Mouse (Mus musculus) hindbrain, embryonic 14.5 days (tissue): Measurements from ENCODE around the gene Dcxr. TPM values are rescaled to one million over a fixed set of nuclear protein-coding genes. Genes with fewer than 3 reads are reported as not detected.
"Not testable (repeated sequence)": the region's sequence is repeated elsewhere in the genome, so short reads cannot be mapped to it uniquely, and the experiment has no call there.

ENCODE experiments used
- ATAC-seq: fragments of 200-750 bp; cut with Nextera tagmentation; 2 replicates; pipeline ENCODE4 v1.8.0; 2017; ENCODE audit warnings: moderate number of reproducible peaks, mild to moderate bottlenecking, moderate TSS enrichment, moderate library complexity; ENCODE audit not compliant: low FRiP score
- DNase-seq: peaks from one replicate; pipeline ENCODE4 v3.0.0-alpha.2; 2015; ENCODE audit warnings: low spot score
- H3K27ac ChIP-seq: fragments of 300-500 bp; sonication (generic); 2 replicates; pipeline ENCODE4 v1.5.1; 2014; ENCODE audit warnings: mild to moderate bottlenecking, moderate library complexity
- H3K27me3 ChIP-seq: fragments of 300-500 bp; sonication (generic); 2 replicates; pipeline ENCODE4 v1.6.1; 2014; ENCODE audit warnings: mild to moderate bottlenecking, low read length, mixed read lengths; ENCODE audit not compliant: control insufficient read depth, insufficient read depth
- H3K36me3 ChIP-seq: fragments of 300-500 bp; sonication (generic); replicated peaks from 2 replicates; pipeline ENCODE4 v1.6.1; 2014; ENCODE audit not compliant: control insufficient read depth, insufficient read depth
- H3K4me1 ChIP-seq: fragments of 300-500 bp; sonication (generic); replicated peaks from 2 replicates; pipeline ENCODE4 v1.6.1; 2014; ENCODE audit warnings: antibody characterized with exemption, low read length, mixed read lengths; ENCODE audit not compliant: control insufficient read depth, insufficient read depth
- H3K4me2 ChIP-seq: fragments of 300-500 bp; sonication (generic); replicated peaks from 2 replicates; pipeline ENCODE4 v1.6.1; 2014; ENCODE audit warnings: mild to moderate bottlenecking, moderate library complexity
- H3K4me3 ChIP-seq: fragments of 300-500 bp; sonication (generic); replicated peaks from 2 replicates; pipeline ENCODE4 v1.5.1; 2014; ENCODE audit warnings: mild to moderate bottlenecking, low read length
- H3K9ac ChIP-seq: fragments of 300-500 bp; sonication (generic); 2 replicates; pipeline ENCODE4 v1.6.1; 2014
- H3K9me3 ChIP-seq: fragments of 300-500 bp; sonication (generic); 2 replicates; pipeline ENCODE4 v1.6.1; 2016; ENCODE audit warnings: low read length; ENCODE audit not compliant: control insufficient read depth
- WGBS: fragments of 180-500 bp; shearing (Covaris S2); extraction: QIAGEN DNeasy Blood & Tissue Kit; methylation state at CpG from one replicate; pipeline ENCODE4 v1.1.7; 2014; 5-methylcytosine and 5-hydroxymethylcytosine counted together
- polyA plus RNA-seq: library from polyadenylated mRNA; unstranded; fragments of >200 nt; fragmentation: Nextera tagmentation; extraction: Ambion mirVana; gene quantifications from 2 replicates; pipeline ENCODE4 v1.2.1, GENCODE M21; 2014

Gene Dcxr
- polyA plus RNA-seq, 1 experiment from 2014 or later: 13.7 TPM

DNA sequence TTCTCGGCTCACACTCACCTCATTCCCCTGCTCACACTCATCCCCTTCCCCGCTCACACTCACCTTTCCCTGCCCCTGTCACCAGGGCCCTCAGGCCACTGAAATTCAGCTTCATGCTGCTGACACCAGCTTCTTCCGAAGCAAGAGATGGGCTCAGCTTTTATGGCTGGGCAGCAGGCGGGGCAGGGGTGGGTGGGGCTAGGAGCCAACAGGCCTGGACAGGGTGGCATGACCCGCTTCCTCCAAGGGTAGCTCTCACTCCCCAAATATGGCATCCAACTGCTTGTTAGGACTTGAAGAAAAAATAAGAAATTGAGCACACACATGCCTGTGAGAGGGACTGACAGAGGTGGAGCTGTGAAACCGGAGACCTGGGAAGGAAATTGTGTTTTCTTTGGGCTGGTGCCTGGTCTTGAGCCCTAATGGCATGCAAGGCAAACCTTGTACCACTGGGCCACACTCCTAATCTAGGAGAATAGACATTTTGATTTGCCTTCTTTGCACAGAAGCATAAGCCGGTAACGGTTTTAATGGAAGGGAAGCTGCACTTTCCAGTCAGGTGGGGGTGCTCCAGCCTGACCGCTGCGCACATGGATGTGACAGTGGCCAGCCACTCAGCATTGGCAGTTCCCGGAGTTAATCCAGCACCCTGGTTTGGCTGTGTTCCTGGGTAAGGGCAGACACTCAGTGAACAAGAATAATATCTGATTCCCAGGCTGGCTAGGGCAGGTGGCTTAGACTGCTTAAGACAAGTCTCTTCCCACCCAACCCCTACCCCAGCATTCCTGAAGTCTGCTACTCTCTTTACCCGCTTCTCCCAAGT lies 5.0 kb upstream of the Dcxr start, which contains the start of gene Cbr2:
Gene Cbr2, minus strand, starts transcription at position 257 of the 823 bp plus-strand sequence.
- 86% methylated on average over 12 of the region's 12 CpGs for WGBS
- H3K27me3 ChIP-seq: no peaks in the 10 kb centered on the region

GRCm38 (mm10) chr11:120731395-120731794 lies 4.3 kb upstream of the Dcxr start:
- H3K27me3 ChIP-seq: no peaks in the 10 kb centered on the region
- H3K9me3 ChIP-seq: no peaks in the 10 kb centered on the region
- no peak overlapping the region for H3K4me3 ChIP-seq
- DNase-seq (no peak), ATAC-seq (no peak)
- 88% methylated on average over 1 of the region's 1 CpGs for WGBS
- H3K9ac ChIP-seq: no peak overlapping the region
- H3K4me2 ChIP-seq: no peak overlapping the region
- no peaks in the 10 kb centered on the region for H3K36me3 ChIP-seq
- H3K27ac ChIP-seq: no peak overlapping the region
- peaks cover 5% of the 10 kb centered on the region for H3K4me1 ChIP-seq

More for the DNA sequence above, 5.0 kb upstream of the Dcxr start, which contains the start of gene Cbr2:
- H3K4me3 ChIP-seq: no peak within 1 kb of the TSS
- H3K9ac ChIP-seq: no peak within 1 kb of the TSS
- H3K9me3 ChIP-seq: no peaks in the 10 kb centered on the region
- no peak within 1 kb of the TSS for H3K4me2 ChIP-seq
- no peak within 1 kb of the TSS for H3K27ac ChIP-seq
- ATAC-seq (no peak), DNase-seq (no peak)
- H3K36me3 ChIP-seq: no peaks in the 10 kb centered on the region
- H3K4me1 ChIP-seq: no peaks in the 10 kb centered on the region

DNA sequence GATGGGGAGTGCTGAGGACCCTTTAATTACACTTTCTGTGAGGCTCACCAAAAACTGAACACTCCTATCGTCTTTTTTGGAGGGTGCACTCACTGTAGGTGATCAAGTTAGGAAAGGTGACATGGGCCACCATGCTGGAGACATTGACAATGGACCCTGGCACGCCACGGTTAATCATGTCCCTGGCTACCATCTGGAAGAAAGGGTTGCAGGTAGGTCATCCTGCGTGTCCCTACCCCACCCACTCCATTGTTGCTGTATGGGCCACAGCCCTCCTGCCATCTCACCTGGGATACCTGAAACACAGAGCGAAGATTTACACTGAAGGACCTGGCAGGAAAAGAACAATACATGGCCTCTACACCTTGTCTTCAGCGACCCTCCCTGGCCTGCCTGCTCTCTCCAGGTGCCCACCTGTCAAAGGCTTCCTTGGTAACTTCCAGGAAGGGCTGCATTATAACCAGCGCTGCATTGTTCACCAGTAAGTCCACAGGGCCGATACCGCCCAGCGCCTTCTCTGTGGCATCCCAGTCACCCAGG lies 3.3 kb upstream of the Dcxr start:
- peaks cover under 1% of the 10 kb centered on the region for H3K36me3 ChIP-seq
- no peak overlapping the region for H3K27ac ChIP-seq
- H3K4me1 ChIP-seq: peaks cover 9% of the 10 kb centered on the region
- H3K4me3 ChIP-seq: no peak overlapping the region
- H3K4me2 ChIP-seq: no peak overlapping the region
- no peaks in the 10 kb centered on the region for H3K9me3 ChIP-seq
- DNase-seq (no peak), ATAC-seq (no peak)
- H3K9ac ChIP-seq: no peak overlapping the region
- WGBS: 88% methylated on average over 10 of the region's 10 CpGs
- no peaks in the 10 kb centered on the region for H3K27me3 ChIP-seq

GRCm38 (mm10) chr11:120729432-120730050 lies 2.5 kb upstream of the Dcxr start:
- H3K36me3 ChIP-seq, H3K9me3 ChIP-seq, H3K9ac ChIP-seq, H3K4me3 ChIP-seq, H3K4me1 ChIP-seq, DNase-seq, H3K27ac ChIP-seq, H3K27me3 ChIP-seq, ATAC-seq: not testable (repeated sequence)
- peak overlapping the region; percentile 28 for H3K4me2 ChIP-seq
- WGBS: 4% methylated on average over 18 of the region's 21 CpGs

- Histone ChIP-seq H3K4me1 (peaks cover 9% of the 10 kb centered on the region), H3K9ac (no peak overlapping the region), H3K9me3 (no peaks in the 10 kb centered on the region), H3K27me3 (no peaks in the 10 kb centered on the region), H3K36me3 (peaks cover 7% of the 10 kb centered on the region), H3K4me2 (no peak overlapping the region; the same call in 1 of the 2 replicates), H3K4me3 (no peak overlapping the region), H3K27ac (no peak overlapping the region)
- WGBS: 70% methylated on average over 11 of the region's 11 CpGs
- DNase-seq: no peak
- no peak for ATAC-seq
These were observed 1.6 kb upstream of the Dcxr start for GRCm38 (mm10) chr11:120728530-120729240.

DNA sequence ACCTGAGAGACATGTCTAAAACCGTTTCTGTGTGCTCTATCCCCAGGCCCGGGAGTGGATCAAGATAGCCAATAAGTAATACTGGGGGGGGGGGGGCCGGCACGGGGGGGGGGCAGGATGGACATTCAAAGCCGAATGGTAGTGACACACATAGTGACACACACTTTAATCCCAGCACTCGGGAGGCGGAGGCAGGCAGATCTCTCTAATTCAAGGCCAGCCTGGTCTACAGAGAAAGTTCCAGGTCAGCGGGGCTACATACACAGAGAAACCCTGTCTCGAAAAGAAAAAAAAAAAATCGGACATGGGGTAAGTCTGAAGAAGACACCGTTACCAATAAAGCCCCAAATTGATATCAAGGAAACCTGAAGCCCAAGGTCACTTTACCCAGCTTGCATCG lies 483 bp upstream of the Dcxr start:
- Histone ChIP-seq H3K36me3 (peaks cover 15% of the 10 kb centered on the region), H3K4me2 (peak overlapping the region; percentile 87), H3K4me1 (peaks cover 14% of the 10 kb centered on the region), H3K9ac (no peak overlapping the region), H3K27ac (no peak overlapping the region), H3K4me3 (no peak overlapping the region), H3K27me3 (no peaks in the 10 kb centered on the region), H3K9me3 (no peaks in the 10 kb centered on the region)
- ATAC-seq (no peak), DNase-seq (no peak)
- WGBS: 64% methylated on average over 12 of the region's 12 CpGs

DNA sequence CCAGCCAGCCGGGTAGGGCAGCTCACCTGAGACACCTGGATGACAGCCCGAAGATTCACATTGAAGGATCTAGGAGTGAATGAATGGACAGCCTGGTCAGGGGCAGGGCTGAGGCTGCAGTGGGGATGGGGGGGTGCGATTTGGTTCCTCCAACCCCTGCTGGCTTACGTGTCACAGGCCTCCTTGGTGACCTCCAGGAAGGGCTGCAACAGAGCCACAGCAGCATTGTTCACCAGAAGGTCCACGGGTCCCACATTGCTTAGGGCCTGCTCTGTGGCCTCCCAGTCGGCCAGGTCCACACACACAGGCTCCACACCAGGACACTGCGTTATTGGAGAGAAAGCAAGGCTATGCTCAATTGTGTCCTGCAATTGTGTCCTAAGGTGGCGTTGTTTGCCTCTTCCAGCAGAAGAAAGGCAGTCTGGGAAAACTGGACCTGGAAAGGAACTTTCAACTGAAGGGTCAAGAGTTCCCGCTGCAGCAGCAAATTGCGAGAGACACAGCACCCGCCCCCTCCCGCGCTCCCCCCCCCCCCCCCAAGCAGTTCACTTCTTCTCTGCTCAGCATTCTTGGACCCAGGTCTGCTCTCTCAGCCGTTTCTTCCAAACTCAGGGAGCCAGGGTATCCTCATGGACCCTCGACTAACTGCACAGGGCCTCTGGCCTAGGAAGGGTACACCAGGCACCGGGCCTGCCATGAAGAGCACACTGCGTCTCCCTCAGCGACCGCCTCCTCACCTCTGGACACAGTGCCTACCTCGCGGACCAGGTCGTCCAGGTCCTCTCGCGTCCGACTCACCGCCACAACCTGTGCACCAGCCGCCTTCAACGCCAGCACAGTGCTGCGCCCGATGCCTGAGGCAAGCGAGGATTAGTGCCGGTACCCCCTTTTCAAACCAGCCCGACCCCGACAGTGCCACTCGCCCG lies 575 bp downstream of the Dcxr start:
- WGBS: 16% methylated on average over 33 of the region's 36 CpGs
- H3K27ac ChIP-seq: no peak overlapping the region

GRCm38 (mm10) chr11:120723509-120723908 lies 3.6 kb downstream of the Dcxr start:
- H3K4me2 ChIP-seq: no peak overlapping the region
- ATAC-seq: no peak
- H3K36me3 ChIP-seq: peaks cover 21% of the 10 kb centered on the region
- H3K4me3 ChIP-seq: no peak overlapping the region
- peaks cover 25% of the 10 kb centered on the region for H3K4me1 ChIP-seq
- H3K9ac ChIP-seq: no peak overlapping the region
- 80% methylated on average over 7 of the region's 7 CpGs for WGBS
- no peaks in the 10 kb centered on the region for H3K27me3 ChIP-seq
- H3K9me3 ChIP-seq: no peaks in the 10 kb centered on the region
- no peak overlapping the region for H3K27ac ChIP-seq
- DNase-seq: no peak

More for the DNA sequence above, 575 bp downstream of the Dcxr start:
- Histone ChIP-seq H3K4me3 (peak overlapping the region; percentile 43), H3K4me2 (peak overlapping the region; percentile 87), H3K9ac (peak overlapping the region; percentile 63), H3K27me3 (no peaks in the 10 kb centered on the region), H3K4me1 (peaks cover 20% of the 10 kb centered on the region), H3K36me3 (peaks cover 15% of the 10 kb centered on the region), H3K9me3 (no peaks in the 10 kb centered on the region)
- DNase-seq (no peak), ATAC-seq (peak; percentile 47; the same call in 1 of the 2 replicates)
